Mouse (Mus musculus) ES-E14 (cell line): ENCODE data around the gene Fam110a.

Experiments used
- ZC3H11A ChIP-seq: IDR thresholded peaks from 2 replicates; pipeline ENCODE4 v1.6.1; 2012; ENCODE audit warnings: low read depth, mild to moderate bottlenecking, inconsistent platforms, low read length, borderline replicate concordance
- ZNF384 ChIP-seq: IDR thresholded peaks from 2 replicates; pipeline ENCODE4 v1.6.1; 2012; ENCODE audit warnings: low read depth, low read length, inconsistent platforms

- TF ChIP-seq ZC3H11A = no peak
- no peak for TF ChIP-seq ZNF384
These were observed 30.6 kb upstream of the Fam110a start for GRCm38 (mm10) chr2:152010661-152011060.
